Mouse (Mus musculus): Measurements from ENCODE around the gene Hemk1. TPM values are rescaled to one million over a fixed set of nuclear protein-coding genes. Genes with fewer than 3 reads are reported as not detected.

Gene Hemk1
- polyA plus RNA-seq, 1 experiment from 2014 or later, result 14.0 TPM

Other genes with a start within 250 kb of the Hemk1 start
- gene Dock3, start 106.4 kb downstream of the Hemk1 start, polyA plus RNA-seq (2014; fragmentation: Nextera tagmentation; extraction: Ambion mirVana), result 9.1 and 12.9 TPM in 2 replicates
- 1.4 and 1.9 TPM in 2 replicates for gene Mapkapk3, start 48.5 kb downstream of the Hemk1 start, polyA plus RNA-seq (2014; fragmentation: Nextera tagmentation; extraction: Ambion mirVana)
- gene Cish, start 42.3 kb downstream of the Hemk1 start, polyA plus RNA-seq (2014; fragmentation: Nextera tagmentation; extraction: Ambion mirVana), result 4.9 and 7.0 TPM in 2 replicates
- gene 6430571L13Rik, start 2.3 kb upstream of the Hemk1 start, polyA plus RNA-seq (2014; fragmentation: Nextera tagmentation; extraction: Ambion mirVana), result 2.0 and 2.3 TPM in 2 replicates
- gene Cacna2d2, start 61.3 kb upstream of the Hemk1 start, polyA plus RNA-seq (2014; fragmentation: Nextera tagmentation; extraction: Ambion mirVana), result 4.2 and 4.3 TPM in 2 replicates
- gene Tmem115, start 195.6 kb upstream of the Hemk1 start, polyA plus RNA-seq (2014; fragmentation: Nextera tagmentation; extraction: Ambion mirVana), result 44.4 and 53.4 TPM in 2 replicates
- gene Cyb561d2, start 203.8 kb upstream of the Hemk1 start, polyA plus RNA-seq (2014; fragmentation: Nextera tagmentation; extraction: Ambion mirVana), result 33.1 and 38.0 TPM in 2 replicates
- gene Nprl2, start 203.9 kb upstream of the Hemk1 start, polyA plus RNA-seq (2014; fragmentation: Nextera tagmentation; extraction: Ambion mirVana), result 83.2 and 83.8 TPM in 2 replicates
- gene Zmynd10, start 208.9 kb upstream of the Hemk1 start, polyA plus RNA-seq (2014; fragmentation: Nextera tagmentation; extraction: Ambion mirVana), result 4.3 and 4.6 TPM in 2 replicates
- 34.7 and 37.1 TPM in 2 replicates for gene Rassf1, start 213.2 kb upstream of the Hemk1 start, polyA plus RNA-seq (2014; fragmentation: Nextera tagmentation; extraction: Ambion mirVana)
- gene Tusc2, start 224.9 kb upstream of the Hemk1 start, polyA plus RNA-seq (2014; fragmentation: Nextera tagmentation; extraction: Ambion mirVana), result 105 and 107 TPM in 2 replicates
- 98.0 and 109 TPM in 2 replicates for gene Hyal2, start 229.6 kb upstream of the Hemk1 start, polyA plus RNA-seq (2014; fragmentation: Nextera tagmentation; extraction: Ambion mirVana)
- gene Hyal1, start 238.6 kb upstream of the Hemk1 start, polyA plus RNA-seq (2014; fragmentation: Nextera tagmentation; extraction: Ambion mirVana), result 2.6 and 3.3 TPM in 2 replicates
- gene Naa80, start 240.5 kb upstream of the Hemk1 start, polyA plus RNA-seq (2014; fragmentation: Nextera tagmentation; extraction: Ambion mirVana), result 17.4 and 18.7 TPM in 2 replicates
- gene Hyal3, start 242.5 kb upstream of the Hemk1 start, polyA plus RNA-seq (2014; fragmentation: Nextera tagmentation; extraction: Ambion mirVana), result 0.66 and 1.0 TPM in 2 replicates
- gene Ifrd2, start 249.3 kb upstream of the Hemk1 start, polyA plus RNA-seq (2014; fragmentation: Nextera tagmentation; extraction: Ambion mirVana), result 18.7 and 19.1 TPM in 2 replicates

Data from forebrain, embryonic 14.5 days (tissue).